Mouse (Mus musculus) neural tube, embryonic 14.5 days (tissue): ENCODE measurements around the gene Ip6k3. TPM values are rescaled to one million over a fixed set of nuclear protein-coding genes. Genes with fewer than 3 reads are reported as not detected.

ENCODE experiments used
- ATAC-seq: fragments of 200-750 bp; cut with Nextera tagmentation; 2 replicates; pipeline ENCODE4 v1.8.0; 2017; ENCODE audit warnings: low read depth, mild to moderate bottlenecking, moderate TSS enrichment, moderate library complexity
- H3K27ac ChIP-seq: fragments of 300-500 bp; sonication (generic); 2 replicates; pipeline ENCODE4 v1.5.1; 2014; ENCODE audit warnings: low read depth, mild to moderate bottlenecking, control low read depth, low read length, moderate library complexity, mixed read lengths
- H3K27me3 ChIP-seq: fragments of 300-500 bp; sonication (generic); 2 replicates; pipeline ENCODE4 v1.6.1; 2014; ENCODE audit warnings: low read length; ENCODE audit not compliant: control insufficient read depth, insufficient read depth
- H3K36me3 ChIP-seq: fragments of 300-500 bp; sonication (generic); 2 replicates; pipeline ENCODE4 v1.6.1; 2014; ENCODE audit warnings: low read length, mixed read lengths; ENCODE audit not compliant: control insufficient read depth, insufficient read depth
- H3K4me1 ChIP-seq: fragments of 300-500 bp; sonication (generic); 2 replicates; pipeline ENCODE4 v1.6.1; 2014; ENCODE audit warnings: low read length; ENCODE audit not compliant: control insufficient read depth, insufficient read depth
- H3K4me2 ChIP-seq: fragments of 300-500 bp; sonication (generic); 2 replicates; pipeline ENCODE4 v1.6.1; 2014; ENCODE audit warnings: mild to moderate bottlenecking, low read depth, low read length, control low read depth
- H3K4me3 ChIP-seq: fragments of 300-500 bp; sonication (generic); 2 replicates; pipeline ENCODE4 v1.5.1; 2014; ENCODE audit warnings: low read depth, low read length, control low read depth, mixed read lengths
- H3K9ac ChIP-seq: fragments of 300-500 bp; sonication (generic); replicated peaks from 2 replicates; pipeline ENCODE4 v1.6.1; 2014; ENCODE audit warnings: low read depth, mild to moderate bottlenecking, control low read depth, low read length, mixed read lengths
- H3K9me3 ChIP-seq: fragments of 300-500 bp; sonication (generic); 2 replicates; pipeline ENCODE4 v1.6.1; 2016; ENCODE audit warnings: low read length; ENCODE audit not compliant: control insufficient read depth
- WGBS: fragments of 180-500 bp; shearing (Covaris S2); extraction: QIAGEN DNeasy Blood & Tissue Kit; methylation state at CpG from one replicate; pipeline ENCODE4 v1.1.7; 2014; 5-methylcytosine and 5-hydroxymethylcytosine counted together
- polyA plus RNA-seq: library from polyadenylated mRNA; unstranded; fragments of >200 nt; fragmentation: Nextera tagmentation; extraction: Ambion mirVana; gene quantifications from 2 replicates; pipeline ENCODE4 v1.2.1, GENCODE M21; 2014

Ip6k3 gene
- polyA plus RNA-seq, 1 experiment from 2014 or later: 0.62 TPM

DNA sequence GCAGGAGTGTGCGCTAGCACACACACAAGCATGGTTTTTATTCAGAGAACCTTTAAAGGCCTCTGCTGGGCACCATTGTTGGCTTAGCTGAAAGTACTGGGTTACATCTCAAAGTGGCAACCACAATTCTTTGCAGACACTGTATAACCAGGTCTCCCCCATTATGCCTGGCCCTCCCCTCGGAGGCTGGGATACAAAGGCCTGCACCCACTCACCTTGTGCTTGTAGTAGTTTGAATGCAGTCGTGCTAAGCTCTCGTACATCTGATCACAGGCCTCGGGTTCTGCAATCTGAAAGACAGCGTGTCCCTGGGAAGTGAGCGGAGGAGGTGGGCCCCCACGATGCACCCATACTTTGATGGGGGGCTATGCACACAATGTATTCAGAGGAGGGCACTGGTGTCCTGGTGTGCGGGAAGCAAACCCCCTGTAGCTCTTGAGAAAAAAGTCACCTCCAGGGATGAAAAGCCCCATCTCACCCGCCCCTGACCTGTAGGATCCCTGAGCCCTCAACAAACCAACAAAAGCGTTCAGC, 41.9 kb downstream of the Ip6k3 start:
- no peak for ATAC-seq
- H3K27ac ChIP-seq: no peak overlapping the region
- no peak overlapping the region for H3K9ac ChIP-seq
- 81% methylated on average over 11 of the region's 11 CpGs for WGBS
- peaks cover 7% of the 10 kb centered on the region; the same call in 1 of the 2 replicates for H3K36me3 ChIP-seq
- H3K4me1 ChIP-seq: peaks cover 25% of the 10 kb centered on the region
- H3K27me3 ChIP-seq: no peaks in the 10 kb centered on the region; the same call in 1 of the 2 replicates
- H3K4me2 ChIP-seq: no peak overlapping the region
- no peak overlapping the region for H3K4me3 ChIP-seq
- no peaks in the 10 kb centered on the region for H3K9me3 ChIP-seq

DNA sequence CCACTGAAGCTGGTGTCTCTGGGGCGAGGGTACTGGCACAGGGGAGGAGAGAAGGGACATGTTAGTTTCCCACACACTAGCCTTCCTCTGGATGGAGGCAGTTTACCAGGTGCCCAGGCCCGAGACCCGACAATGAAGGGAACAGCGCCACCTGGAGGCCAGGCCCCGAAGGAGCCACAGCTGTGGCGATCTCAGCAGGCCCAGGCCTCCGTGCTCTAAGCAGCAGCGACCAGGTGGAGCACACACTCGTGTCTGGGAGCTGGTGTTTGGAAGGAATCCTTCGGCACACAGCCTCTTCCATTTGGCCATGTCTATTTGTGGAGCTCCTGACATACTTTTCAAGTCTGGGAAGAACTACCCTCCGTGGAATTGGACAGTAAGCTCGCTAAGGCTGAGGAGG, 42.4 kb downstream of the Ip6k3 start:
- WGBS: 33% methylated on average over 12 of the region's 12 CpGs
- Histone ChIP-seq H3K4me2 (no peak overlapping the region), H3K4me3 (no peak overlapping the region), H3K27me3 (no peaks in the 10 kb centered on the region; the same call in 1 of the 2 replicates), H3K27ac (no peak overlapping the region), H3K4me1 (peaks cover 24% of the 10 kb centered on the region), H3K9me3 (no peaks in the 10 kb centered on the region), H3K36me3 (peaks cover 7% of the 10 kb centered on the region; the same call in 1 of the 2 replicates), H3K9ac (no peak overlapping the region)
- no peak for ATAC-seq

DNA sequence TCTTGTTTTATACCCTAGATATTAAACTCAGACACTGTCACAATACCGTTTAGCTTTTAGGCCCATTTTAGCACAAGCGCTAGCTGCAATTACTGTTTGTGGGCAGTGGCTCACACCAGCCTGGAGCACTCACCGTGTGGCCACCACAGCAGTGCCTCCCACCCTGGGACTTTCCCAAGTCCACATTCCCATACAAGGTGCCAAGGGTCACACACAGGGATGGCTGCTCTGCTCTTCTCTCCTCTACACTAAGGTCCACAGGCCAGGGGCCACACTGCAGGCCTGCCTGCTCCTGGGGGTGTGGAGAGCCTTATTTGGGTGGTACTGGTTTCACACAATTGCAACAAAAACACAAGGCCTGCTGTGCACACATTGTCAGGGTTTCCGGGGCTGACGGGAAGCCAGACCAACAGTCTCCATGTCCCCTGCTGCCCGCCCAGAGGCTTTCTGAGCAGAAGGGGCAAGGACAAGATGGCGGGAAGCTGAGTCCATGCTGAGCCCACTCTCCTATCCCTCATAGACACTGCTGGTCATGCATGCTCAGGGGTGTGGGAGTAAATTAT, 43.7 kb downstream of the Ip6k3 start:
- ATAC-seq: no peak
- Histone ChIP-seq H3K4me1 (peaks cover 23% of the 10 kb centered on the region; the same call in 1 of the 2 replicates), H3K27me3 (no peaks in the 10 kb centered on the region; the same call in 1 of the 2 replicates), H3K4me2 (no peak overlapping the region), H3K9ac (no peak overlapping the region), H3K4me3 (no peak overlapping the region), H3K9me3 (no peaks in the 10 kb centered on the region), H3K27ac (no peak overlapping the region), H3K36me3 (peaks cover 7% of the 10 kb centered on the region; the same call in 1 of the 2 replicates)
- whole genome bisulfite sequencing: 77% methylated on average over 7 of the region's 7 CpGs

DNA sequence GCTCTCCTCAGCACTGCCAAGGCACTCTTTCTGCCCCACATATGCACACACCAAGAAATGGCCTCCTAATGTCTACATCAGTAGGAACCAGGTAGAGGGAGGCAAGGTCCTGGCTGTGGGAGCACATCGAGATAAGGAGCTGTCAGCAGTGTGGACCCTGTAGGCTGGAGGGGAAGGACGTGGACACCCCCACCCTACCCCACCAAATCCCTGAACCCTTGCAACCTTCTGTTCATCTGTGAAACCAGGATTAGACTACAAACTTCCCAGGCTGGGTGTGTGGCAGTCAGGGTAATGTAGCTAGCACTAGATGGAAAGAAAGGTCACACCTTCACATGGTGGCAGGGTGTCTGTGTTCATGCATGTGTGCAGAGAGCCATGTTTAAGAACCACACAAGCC, 44.5 kb downstream of the Ip6k3 start:
- Histone ChIP-seq H3K4me2 (no peak overlapping the region), H3K27me3 (no peaks in the 10 kb centered on the region; the same call in 1 of the 2 replicates), H3K9ac (no peak overlapping the region), H3K4me3 (no peak overlapping the region), H3K27ac (no peak overlapping the region), H3K36me3 (peaks cover 7% of the 10 kb centered on the region; the same call in 1 of the 2 replicates), H3K9me3 (no peaks in the 10 kb centered on the region), H3K4me1 (peaks cover 22% of the 10 kb centered on the region; the same call in 1 of the 2 replicates)
- WGBS: 89% methylated on average over 2 of the region's 2 CpGs
- ATAC-seq: no peak

DNA sequence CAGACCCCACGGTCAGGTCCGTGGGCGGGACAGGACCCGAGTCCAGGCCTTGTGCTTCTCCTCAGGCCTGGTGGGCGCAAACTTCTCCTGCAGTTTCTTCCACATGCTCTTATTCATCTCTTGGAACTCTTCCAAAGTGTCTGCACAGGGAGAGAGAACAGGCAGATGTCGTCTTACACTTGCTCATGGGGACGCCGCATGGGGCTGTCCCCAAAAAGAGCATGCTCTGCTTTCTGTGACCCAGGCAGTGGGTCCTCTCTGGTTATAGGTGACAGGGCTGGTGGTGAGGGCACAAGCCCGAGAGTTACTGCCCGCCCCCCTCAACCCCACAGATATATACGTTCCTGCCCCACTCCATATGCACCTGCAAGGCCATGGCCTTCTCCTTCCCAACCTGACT, 44.9 kb downstream of the Ip6k3 start:
- 79% methylated on average over 11 of the region's 11 CpGs for WGBS
- no peaks in the 10 kb centered on the region; the same call in 1 of the 2 replicates for H3K27me3 ChIP-seq
- H3K9me3 ChIP-seq: no peaks in the 10 kb centered on the region
- peaks cover 19% of the 10 kb centered on the region; the same call in 1 of the 2 replicates for H3K4me1 ChIP-seq
- H3K9ac ChIP-seq: no peak overlapping the region
- H3K4me3 ChIP-seq: no peak overlapping the region
- H3K36me3 ChIP-seq: peaks cover 7% of the 10 kb centered on the region; the same call in 1 of the 2 replicates
- H3K4me2 ChIP-seq: no peak overlapping the region
- no peak for ATAC-seq
- H3K27ac ChIP-seq: no peak overlapping the region

DNA sequence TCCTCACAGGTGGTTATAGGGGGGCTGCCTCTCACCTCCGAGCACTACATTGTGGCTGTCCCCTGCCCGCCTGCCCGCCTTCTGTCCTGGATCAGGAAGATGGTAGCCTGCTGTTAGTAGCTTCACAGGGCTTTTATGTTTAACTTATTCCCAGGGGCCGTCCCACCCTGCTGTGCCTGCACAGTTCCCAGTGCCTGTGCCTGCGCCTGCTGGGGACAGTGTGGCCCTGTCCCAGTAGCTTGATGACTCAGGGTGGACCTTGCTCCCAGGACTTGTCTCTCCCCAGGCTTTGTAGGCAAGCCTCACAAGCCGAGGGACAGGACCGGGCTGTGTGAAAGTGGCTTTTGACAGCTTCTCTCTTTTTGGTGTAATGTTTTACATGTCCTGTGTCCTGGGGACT, 45.8 kb downstream of the Ip6k3 start:
- WGBS: 75% methylated on average over 7 of the region's 7 CpGs
- no peak overlapping the region for H3K9ac ChIP-seq
- H3K36me3 ChIP-seq: peaks cover 7% of the 10 kb centered on the region; the same call in 1 of the 2 replicates
- no peak for ATAC-seq
- H3K9me3 ChIP-seq: no peaks in the 10 kb centered on the region
- no peak overlapping the region for H3K4me3 ChIP-seq
- H3K27ac ChIP-seq: no peak overlapping the region
- no peak overlapping the region for H3K4me2 ChIP-seq
- H3K27me3 ChIP-seq: no peaks in the 10 kb centered on the region; the same call in 1 of the 2 replicates
- peaks cover 16% of the 10 kb centered on the region; the same call in 1 of the 2 replicates for H3K4me1 ChIP-seq

DNA sequence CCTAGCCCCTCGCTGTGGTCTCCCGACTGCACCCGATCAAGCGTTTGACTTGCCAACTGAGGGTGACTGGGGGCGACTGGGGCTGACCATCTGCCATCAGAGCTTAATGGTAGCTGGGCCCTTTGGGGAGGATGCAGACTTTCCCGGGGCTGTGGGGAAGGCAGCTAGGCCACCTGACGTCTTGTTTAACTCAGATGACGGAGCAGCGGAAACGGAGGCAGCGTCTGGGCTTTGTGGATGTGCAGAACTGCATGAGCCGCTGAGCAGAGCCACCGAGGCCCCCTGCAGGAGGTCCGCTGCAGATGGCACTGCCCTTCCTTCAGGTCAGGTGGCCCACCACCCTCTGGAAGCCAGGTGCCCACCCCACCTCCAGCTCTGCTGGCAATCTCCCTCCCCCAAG, 46.3 kb downstream of the Ip6k3 start:
- Histone ChIP-seq H3K27ac (no peak overlapping the region), H3K4me2 (no peak overlapping the region)

DNA sequence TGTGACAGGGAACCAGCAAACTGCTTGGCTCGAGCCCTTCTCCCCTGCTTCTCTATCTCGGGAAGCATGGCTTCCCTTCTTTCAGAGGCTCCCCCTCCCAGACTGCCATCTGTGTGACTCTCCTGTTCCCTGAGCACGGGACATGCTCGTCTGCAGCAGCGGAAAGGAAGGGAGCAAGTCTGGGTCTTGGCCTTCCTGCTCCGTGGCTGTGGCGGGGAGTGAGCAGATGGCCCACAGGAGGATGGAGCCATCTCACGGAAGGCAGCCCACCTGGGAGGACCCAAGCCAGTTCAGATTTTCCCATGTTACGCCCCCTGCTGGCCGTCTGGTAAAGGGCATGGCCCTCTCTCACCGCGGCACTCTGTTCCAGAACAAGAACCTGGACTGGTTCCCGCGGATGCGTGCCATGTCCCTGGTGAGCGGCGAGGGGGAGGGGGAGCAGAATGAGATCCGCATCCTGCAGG, 47.0 kb downstream of the Ip6k3 start:
- H3K27ac ChIP-seq: no peak overlapping the region
- ATAC-seq: no peak
- 0 out of 2 replicates have a peak overlapping the region, but pooled peaks have one; percentile 8 for H3K9ac ChIP-seq
- no peak overlapping the region for H3K4me3 ChIP-seq
- H3K4me2 ChIP-seq: no peak overlapping the region
- H3K4me1 ChIP-seq: peaks cover 14% of the 10 kb centered on the region; the same call in 1 of the 2 replicates
- 9% methylated on average over 18 of the region's 18 CpGs for WGBS
- peaks cover 7% of the 10 kb centered on the region; the same call in 1 of the 2 replicates for H3K36me3 ChIP-seq
- no peaks in the 10 kb centered on the region; the same call in 1 of the 2 replicates for H3K27me3 ChIP-seq
- no peaks in the 10 kb centered on the region for H3K9me3 ChIP-seq

More for the DNA sequence above, 46.3 kb downstream of the Ip6k3 start:
- WGBS: 36% methylated on average over 14 of the region's 14 CpGs
- H3K27me3 ChIP-seq: no peaks in the 10 kb centered on the region; the same call in 1 of the 2 replicates
- H3K4me1 ChIP-seq: peaks cover 14% of the 10 kb centered on the region; the same call in 1 of the 2 replicates
- no peak overlapping the region for H3K4me3 ChIP-seq
- no peak overlapping the region for H3K9ac ChIP-seq
- peaks cover 7% of the 10 kb centered on the region; the same call in 1 of the 2 replicates for H3K36me3 ChIP-seq
- no peak for ATAC-seq
- H3K9me3 ChIP-seq: no peaks in the 10 kb centered on the region

DNA sequence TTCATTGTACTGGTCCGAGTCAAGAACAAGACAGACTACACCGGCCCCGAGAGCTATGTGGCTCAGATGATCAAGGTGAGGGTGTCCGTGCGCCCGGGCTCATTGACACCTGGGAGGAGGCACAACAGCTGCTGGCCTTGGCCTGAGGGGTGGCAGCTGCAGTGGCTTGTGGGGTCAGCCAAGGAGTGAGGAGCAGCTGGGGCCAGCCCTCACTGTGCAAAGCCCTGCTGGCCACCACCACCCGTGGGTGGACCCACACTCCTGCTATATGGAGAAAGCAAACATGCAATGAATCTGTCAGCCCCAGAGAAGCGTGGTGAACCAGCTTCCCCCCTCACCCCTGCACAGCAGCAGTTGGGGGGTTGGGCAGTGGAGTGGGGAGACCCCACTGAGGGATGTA, 47.6 kb downstream of the Ip6k3 start:
- Histone ChIP-seq H3K4me2 (no peak overlapping the region), H3K27ac (no peak overlapping the region), H3K4me3 (no peak overlapping the region), H3K36me3 (peaks cover 7% of the 10 kb centered on the region; the same call in 1 of the 2 replicates), H3K9ac (no peak overlapping the region), H3K9me3 (no peaks in the 10 kb centered on the region), H3K27me3 (no peaks in the 10 kb centered on the region; the same call in 1 of the 2 replicates), H3K4me1 (peaks cover 14% of the 10 kb centered on the region; the same call in 1 of the 2 replicates)
- no peak for ATAC-seq
- WGBS: 65% methylated on average over 8 of the region's 8 CpGs
